Mouse (Mus musculus) gastrocnemius, postnatal 4 days (tissue): Measurements from ENCODE around the gene Shisal2b. TPM values are rescaled to one million over a fixed set of nuclear protein-coding genes. Genes with fewer than 3 reads are reported as not detected.
A peak's percentile ranks its signal among the peaks of the same experiment; 100 is the strongest.

Source experiments
- DNase-seq, 2 experiments: peaks; one replicate each; pipeline ENCODE4 v3.0.0; 2021 to 2022; ENCODE audit warnings: low spot score in 2 of 2, mixed read lengths in 2 of 2
- total RNA-seq, 2 experiments: library from RNA; stranded (reverse); gene quantifications; 2 replicates each; pipeline ENCODE4 v1.2.3; 2021

Shisal2b gene
- total RNA-seq, 2 experiments from 2014 or later: not detected

GRCm38 (mm10) chr13:104816635-104817571 is 46.8 kb downstream of the Shisal2b start, which contains the start of gene Cwc27:
Gene Cwc27 (minus strand): TSS chr13:104817142.
- peak; percentile 33 to 79 for DNase-seq

- no peak for DNase-seq
Observed at GRCm38 (mm10) chr13:104816270-104816634, 47.4 kb downstream of the Shisal2b start.

GRCm38 (mm10) chr13:104805681-104806080 is 58.0 kb downstream of the Shisal2b start:
- no peak for DNase-seq

GRCm38 (mm10) chr13:104799566-104800182 is 64.0 kb downstream of the Shisal2b start:
- DNase-seq: no peak

- DNase-seq: no peak
Observed at GRCm38 (mm10) chr13:104799067-104799466, 64.6 kb downstream of the Shisal2b start.

Other genes starting within 250 kb of the Shisal2b start
- gene Srek1ip1, start 71.4 kb downstream of the Shisal2b start, total RNA-seq: 10 to 100 TPM; 14.7 to 15.8 TPM
- gene Cwc27, start 46.8 kb downstream of the Shisal2b start, total RNA-seq: 10 to 100 TPM; 20.1 to 22.6 TPM
- 1 to 10 TPM; 2.5 to 2.9 TPM for gene Rgs7bp, start 191.0 kb upstream of the Shisal2b start, total RNA-seq
- not detected for gene 4933425L06Rik, start 218.2 kb upstream of the Shisal2b start, total RNA-seq